Mouse (Mus musculus): ENCODE results near the gene Kif1bp.
A peak's percentile ranks its signal among the peaks of the same experiment; 100 is the strongest.
"Not testable (repeated sequence)": the region's sequence is repeated elsewhere in the genome, so short reads cannot be mapped to it uniquely, and the experiment has no call there.

The Kif1bp gene

GRCm38 (mm10) chr10:62509032-62509656 is 69.1 kb downstream of the Kif1bp start:
- peak; percentile 90 for DNase-seq (ENCODE audit: low read depth)

GRCm38 (mm10) chr10:62508459-62508858 is 69.8 kb downstream of the Kif1bp start:
- DNase-seq (ENCODE audit: low read depth), result peak; percentile 85

GRCm38 (mm10) chr10:62507591-62508308 is 70.5 kb downstream of the Kif1bp start:
- DNase-seq (ENCODE audit: low read depth), result peak; percentile 98

GRCm38 (mm10) chr10:62507071-62507470 is 71.2 kb downstream of the Kif1bp start:
- DNase-seq (ENCODE audit: low read depth), result peak; percentile 73

GRCm38 (mm10) chr10:62506019-62506556 is 72.2 kb downstream of the Kif1bp start:
- peak; percentile 93 for DNase-seq (ENCODE audit: low read depth)

- peak; percentile 56 for DNase-seq (ENCODE audit: low read depth)
These were observed 72.9 kb downstream of the Kif1bp start for GRCm38 (mm10) chr10:62505224-62505983.

GRCm38 (mm10) chr10:62503836-62504628 is 74.2 kb downstream of the Kif1bp start:
- DNase-seq (ENCODE audit: low read depth), result peak; percentile 96

GRCm38 (mm10) chr10:62503353-62503752 is 74.9 kb downstream of the Kif1bp start:
- peak; percentile 87 for DNase-seq (ENCODE audit: low read depth)

- DNase-seq (ENCODE audit: low read depth), result no peak
These were observed 76.3 kb downstream of the Kif1bp start for GRCm38 (mm10) chr10:62501951-62502350.

- DNase-seq (ENCODE audit: low read depth), result peak; percentile 58
These were observed 77.2 kb downstream of the Kif1bp start for GRCm38 (mm10) chr10:62500916-62501615.

GRCm38 (mm10) chr10:62500088-62500915 is 78.0 kb downstream of the Kif1bp start:
- DNase-seq (ENCODE audit: low read depth), result peak; percentile 92

GRCm38 (mm10) chr10:62491681-62492080 is 86.6 kb downstream of the Kif1bp start:
- not testable (repeated sequence) for DNase-seq (ENCODE audit: low read depth)

All from 416B (cell line).